Mouse (Mus musculus) kidney, adult 2 months (tissue): ENCODE results near the gene Spock1. TPM values are rescaled to one million over a fixed set of nuclear protein-coding genes. Genes with fewer than 3 reads are reported as not detected.

Experiments used
- DNase-seq: peaks from one replicate; pipeline ENCODE4 v3.0.0; 2021
- H3K27ac ChIP-seq: fragments of 200-500 bp; 2 replicates; pipeline ENCODE4 v1.5.1; 2012; ENCODE audit warnings: low read depth, low read length, control low read depth, inconsistent platforms; ENCODE audit not compliant: insufficient read depth
- H3K27me3 ChIP-seq: fragments of 200-500 bp; replicated peaks from 2 replicates; pipeline ENCODE4 v1.6.1; 2012; ENCODE audit warnings: mild to moderate bottlenecking, moderate library complexity, low read length, inconsistent platforms; ENCODE audit not compliant: control insufficient read depth, insufficient read depth
- H3K36me3 ChIP-seq: fragments of 200-500 bp; 2 replicates; pipeline ENCODE4 v1.6.1; 2012; ENCODE audit warnings: mild to moderate bottlenecking, moderate library complexity, low read length, inconsistent platforms; ENCODE audit not compliant: control insufficient read depth, insufficient read depth
- H3K4me1 ChIP-seq: fragments of 200-500 bp; 2 replicates; pipeline ENCODE4 v1.6.1; 2011; ENCODE audit warnings: low read length; ENCODE audit not compliant: control insufficient read depth, insufficient read depth
- H3K4me3 ChIP-seq: fragments of 200-500 bp; 2 replicates; pipeline ENCODE4 v1.5.1; 2011; ENCODE audit warnings: mild to moderate bottlenecking, low read depth, low read length, control low read depth; ENCODE audit not compliant: insufficient read depth
- CTCF ChIP-seq: fragments of 200-500 bp; conservative IDR thresholded peaks from 2 replicates; pipeline ENCODE4 v1.5.1; 2011; ENCODE audit warnings: low read depth, mild to moderate bottlenecking, control low read depth, low read length, moderate library complexity, mixed read lengths; ENCODE audit not compliant: insufficient read depth, insufficient read length
- POLR2A ChIP-seq: fragments of 200-500 bp; IDR thresholded peaks from one replicate; pipeline ENCODE4 v1.6.1; 2011; ENCODE audit warnings: low read depth, low read length, control low read depth
- WGBS: fragments of 180-500 bp; shearing (Covaris S2); methylation state at CpG from one replicate; pipeline ENCODE4 v1.1.7; 2018; 5-methylcytosine and 5-hydroxymethylcytosine counted together
- polyA plus RNA-seq: library from polyadenylated mRNA; depleted of rRNA; stranded (reverse); fragments of >200 nt; gene quantifications from 2 replicates; pipeline ENCODE4 v1.2.3, GENCODE M21; 2012

Gene Spock1
- polyA plus RNA-seq, 1 experiment = 0.19 TPM

- Histone ChIP-seq H3K27me3 (no peaks in the 10 kb centered on the region), H3K27ac (no peak overlapping the region), H3K36me3 (no peaks in the 10 kb centered on the region), H3K4me3 (no peak overlapping the region), H3K4me1 (no peaks in the 10 kb centered on the region)
- TF ChIP-seq CTCF (no peak), POLR2A (no peak)
- WGBS = 85% methylated on average over 4 of the region's 4 CpGs
- no peak for DNase-seq
Measured at GRCm38 (mm10) chr13:57641649-57642048, 266.5 kb downstream of the Spock1 start.

- TF ChIP-seq POLR2A (no peak), CTCF (no peak)
- Histone ChIP-seq H3K4me3 (no peak overlapping the region), H3K27me3 (no peaks in the 10 kb centered on the region), H3K4me1 (no peaks in the 10 kb centered on the region), H3K27ac (no peak overlapping the region), H3K36me3 (no peaks in the 10 kb centered on the region)
- WGBS = 92% methylated on average over 2 of the region's 2 CpGs
- no peak for DNase-seq
Measured at GRCm38 (mm10) chr13:57640968-57641367, 267.2 kb downstream of the Spock1 start.

GRCm38 (mm10) chr13:57638820-57639219, 269.3 kb downstream of the Spock1 start:
- Histone ChIP-seq H3K27ac (no peak overlapping the region), H3K4me3 (no peak overlapping the region), H3K27me3 (no peaks in the 10 kb centered on the region), H3K36me3 (no peaks in the 10 kb centered on the region), H3K4me1 (no peaks in the 10 kb centered on the region)
- 84% methylated on average over 5 of the region's 5 CpGs for WGBS
- no peak for DNase-seq
- TF ChIP-seq CTCF (no peak), POLR2A (no peak)

GRCm38 (mm10) chr13:57637606-57638132, 270.5 kb downstream of the Spock1 start:
- Histone ChIP-seq H3K27me3 (no peaks in the 10 kb centered on the region), H3K27ac (no peak overlapping the region), H3K4me1 (no peaks in the 10 kb centered on the region), H3K4me3 (no peak overlapping the region), H3K36me3 (no peaks in the 10 kb centered on the region)
- TF ChIP-seq POLR2A (no peak), CTCF (no peak)
- DNase-seq = no peak
- WGBS = 88% methylated on average over 15 of the region's 15 CpGs

GRCm38 (mm10) chr13:57637080-57637572, 271.0 kb downstream of the Spock1 start:
- H3K27me3 ChIP-seq = no peaks in the 10 kb centered on the region
- WGBS = 83% methylated on average over 10 of the region's 10 CpGs
- no peaks in the 10 kb centered on the region for H3K36me3 ChIP-seq
- no peak overlapping the region for H3K4me3 ChIP-seq
- no peak for DNase-seq
- no peak overlapping the region for H3K27ac ChIP-seq
- TF ChIP-seq POLR2A (no peak), CTCF (no peak)
- H3K4me1 ChIP-seq = no peaks in the 10 kb centered on the region

GRCm38 (mm10) chr13:57636196-57637015, 271.7 kb downstream of the Spock1 start:
- H3K27me3 ChIP-seq = no peaks in the 10 kb centered on the region
- no peak overlapping the region for H3K27ac ChIP-seq
- WGBS = 86% methylated on average over 10 of the region's 10 CpGs
- TF ChIP-seq POLR2A (no peak), CTCF (no peak)
- H3K4me1 ChIP-seq = no peaks in the 10 kb centered on the region
- H3K36me3 ChIP-seq = no peaks in the 10 kb centered on the region
- no peak for DNase-seq
- H3K4me3 ChIP-seq = no peak overlapping the region

- no peak for DNase-seq
- WGBS = 76% methylated on average over 4 of the region's 4 CpGs
- no peak for TF ChIP-seq CTCF
- Histone ChIP-seq H3K27me3 (no peaks in the 10 kb centered on the region), H3K4me1 (no peaks in the 10 kb centered on the region), H3K4me3 (no peak overlapping the region), H3K27ac (no peak overlapping the region), H3K36me3 (no peaks in the 10 kb centered on the region)
Measured at GRCm38 (mm10) chr13:57630532-57630931, 277.6 kb downstream of the Spock1 start.
